Mouse (Mus musculus) thymus, postnatal 4 days (tissue): ENCODE measurements around the gene Gm37419.

Experiments
- DNase-seq: peaks from one replicate; pipeline ENCODE4 v3.0.0; 2021

The Gm37419 gene

DNA sequence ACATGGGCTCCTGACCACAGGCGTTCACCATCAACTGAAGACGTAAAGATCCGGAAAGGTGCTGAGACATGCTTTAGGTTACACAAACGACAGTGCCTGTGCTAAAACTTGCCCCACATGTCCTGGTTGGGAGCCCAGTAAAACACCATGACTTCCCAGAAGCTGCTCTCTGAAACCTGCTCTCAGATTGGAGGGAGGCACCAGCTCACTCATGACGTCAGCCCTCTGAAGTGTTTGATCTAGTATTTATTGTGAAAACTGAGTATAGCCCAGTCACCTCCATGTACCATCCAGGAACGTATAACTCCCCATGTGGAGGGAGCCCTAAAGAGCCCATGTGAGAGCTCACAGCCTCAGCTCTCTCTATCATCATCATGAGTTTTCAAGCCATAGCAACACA lies 9.6 kb downstream of the Gm37419 start:
- no peak for DNase-seq

DNA sequence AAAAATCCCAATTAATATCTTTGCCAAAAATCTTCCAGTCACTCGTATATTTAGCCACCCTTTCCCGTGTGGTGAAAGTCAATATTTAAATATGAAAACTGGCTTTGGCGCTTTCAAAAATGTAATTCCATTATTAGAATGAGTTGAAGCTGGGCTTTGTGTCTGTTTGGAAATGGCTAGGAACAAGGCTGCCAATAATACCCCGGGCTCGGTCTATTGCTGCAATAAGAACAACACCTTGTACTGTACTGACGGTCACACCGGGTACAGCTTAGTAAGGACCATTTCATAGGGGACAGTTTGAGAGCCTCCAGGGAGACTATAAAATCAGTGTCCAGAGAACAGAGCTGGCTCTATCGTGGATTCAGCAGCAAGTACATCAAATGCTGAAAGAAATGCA lies 17.6 kb downstream of the Gm37419 start:
- DNase-seq: no peak

DNA sequence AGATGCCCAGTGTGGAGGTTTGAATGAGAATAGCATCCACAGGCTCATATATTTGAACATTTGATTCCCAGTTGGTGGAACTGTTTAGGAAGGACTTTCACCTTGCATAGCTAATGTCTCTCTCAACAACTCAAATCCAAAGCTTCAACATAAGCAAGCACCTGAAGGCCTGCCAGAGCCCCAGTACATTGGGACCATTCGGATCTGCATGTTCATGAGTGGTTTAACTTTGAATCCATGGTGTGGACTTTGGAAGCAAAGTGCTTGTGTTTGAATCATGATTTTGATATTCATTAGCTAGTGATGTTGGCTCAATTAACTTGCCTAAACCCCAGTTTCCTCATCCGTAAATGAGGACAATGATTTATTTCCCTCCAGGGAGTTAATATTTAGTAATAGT lies 21.6 kb downstream of the Gm37419 start:
- no peak for DNase-seq

DNA sequence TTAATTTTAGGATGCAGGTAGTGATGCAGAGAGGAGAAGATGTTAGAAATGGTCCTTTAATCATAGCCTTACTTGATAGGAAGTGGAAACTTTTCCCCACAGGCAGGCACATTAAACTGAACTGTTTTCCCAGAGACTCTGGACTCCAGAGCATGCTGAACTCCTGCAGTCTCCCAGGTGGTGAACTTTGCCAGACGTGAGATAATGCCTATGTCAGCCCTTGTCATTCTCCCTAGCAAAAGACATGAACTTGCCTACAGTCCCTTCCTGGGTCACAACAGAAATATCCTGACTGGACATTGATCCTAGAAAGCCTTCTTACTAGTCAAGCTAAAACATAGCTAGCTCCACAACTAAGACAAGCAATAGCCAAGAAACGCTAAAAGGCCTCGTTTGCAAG lies 23.0 kb downstream of the Gm37419 start:
- DNase-seq: no peak

DNA sequence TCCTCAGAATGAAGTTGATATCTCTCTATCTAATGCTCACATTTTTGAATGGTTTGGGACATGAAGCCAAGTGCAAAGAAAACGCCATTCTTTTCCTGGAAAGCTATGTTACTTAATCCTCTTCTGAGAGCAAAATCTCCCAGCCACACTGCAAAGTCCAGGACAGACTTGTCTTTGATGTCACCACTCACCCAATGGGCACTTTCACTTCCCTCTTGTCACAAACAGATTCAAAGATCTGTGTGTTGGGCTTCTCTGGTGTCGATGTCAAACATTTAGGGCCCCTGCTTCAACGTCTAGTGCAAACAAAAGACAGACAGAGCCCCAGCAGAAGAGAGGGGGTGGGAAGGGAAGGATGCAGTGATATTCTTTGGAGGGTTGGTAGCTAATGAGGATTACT lies 23.8 kb downstream of the Gm37419 start:
- no peak for DNase-seq

DNA sequence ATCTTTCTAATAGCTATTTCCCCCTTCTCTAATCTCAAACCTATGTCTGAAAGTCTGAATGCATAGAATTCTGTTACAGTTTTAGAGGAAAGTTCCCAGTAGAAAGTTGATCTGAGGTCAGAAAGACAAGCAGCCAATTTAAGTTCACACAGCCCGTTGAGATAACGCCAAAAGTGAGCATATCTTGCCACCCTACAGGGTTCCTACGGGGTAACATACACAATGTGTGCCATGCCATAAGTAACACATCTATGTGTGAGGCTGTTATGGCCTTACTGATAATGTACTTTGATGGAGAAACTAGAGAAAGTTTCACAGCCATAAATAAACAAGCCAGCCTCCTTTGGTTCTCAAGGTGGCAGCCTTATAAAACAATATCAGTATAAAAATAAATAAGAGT lies 26.1 kb downstream of the Gm37419 start:
- DNase-seq: no peak

DNA sequence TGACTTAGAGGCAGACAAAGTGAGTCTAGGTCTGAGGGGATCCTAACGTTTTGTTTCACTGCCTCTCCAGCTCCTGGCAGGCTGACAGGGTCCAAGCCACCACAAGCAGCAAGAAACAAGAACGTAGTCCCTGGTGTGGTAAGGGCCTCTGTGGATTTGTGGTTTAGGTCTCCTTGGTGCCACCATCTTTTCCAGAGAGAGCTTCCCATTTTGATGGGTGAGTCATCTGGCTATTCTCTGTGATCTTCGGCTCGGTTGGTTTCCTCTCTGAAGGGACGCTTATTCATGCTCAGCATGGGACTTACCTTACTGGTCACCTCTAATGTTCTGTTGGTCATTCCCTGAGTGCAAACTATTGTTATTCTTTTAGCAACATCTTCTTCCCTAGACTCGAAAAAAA lies 28.0 kb downstream of the Gm37419 start:
- DNase-seq: no peak

DNA sequence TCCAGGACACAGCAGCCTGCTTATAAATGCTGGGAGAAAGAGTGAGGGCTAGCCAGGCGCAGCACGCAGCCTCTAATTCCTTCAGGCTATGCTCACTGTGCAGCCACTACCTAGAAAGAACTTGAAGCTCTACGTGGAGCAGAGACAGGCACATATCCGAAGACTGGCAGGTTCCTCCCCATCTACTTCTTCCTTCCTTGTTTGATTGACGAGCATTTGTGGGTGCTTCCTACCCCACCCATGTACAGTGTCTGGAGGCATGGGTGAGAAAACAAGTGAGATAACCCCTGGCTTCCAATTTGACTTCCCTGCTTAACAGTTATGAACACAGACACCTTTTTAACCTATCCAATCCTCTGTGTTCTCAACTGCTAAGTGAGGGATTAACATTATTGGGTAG lies 28.5 kb downstream of the Gm37419 start:
- DNase-seq: no peak

DNA sequence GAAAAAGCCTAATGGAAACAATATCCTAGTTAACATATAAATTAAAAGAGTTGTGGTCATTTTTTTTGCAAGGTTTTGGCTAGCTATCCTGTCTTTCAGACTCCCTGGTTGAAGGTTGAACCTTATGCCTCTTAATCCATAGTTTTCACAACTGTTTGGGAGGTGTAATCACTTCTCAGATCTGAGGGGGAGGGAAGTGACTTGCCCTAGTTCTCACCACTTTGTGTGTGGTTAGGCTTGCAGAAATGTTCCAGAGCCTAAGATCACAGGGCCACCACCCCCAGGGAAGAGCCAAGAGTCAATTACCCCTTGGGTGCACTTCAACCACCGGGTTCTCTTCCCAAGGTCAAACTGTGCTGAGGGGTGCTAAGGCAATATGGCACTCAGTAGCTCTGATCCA lies 33.4 kb downstream of the Gm37419 start:
- DNase-seq: peak; percentile 38

DNA sequence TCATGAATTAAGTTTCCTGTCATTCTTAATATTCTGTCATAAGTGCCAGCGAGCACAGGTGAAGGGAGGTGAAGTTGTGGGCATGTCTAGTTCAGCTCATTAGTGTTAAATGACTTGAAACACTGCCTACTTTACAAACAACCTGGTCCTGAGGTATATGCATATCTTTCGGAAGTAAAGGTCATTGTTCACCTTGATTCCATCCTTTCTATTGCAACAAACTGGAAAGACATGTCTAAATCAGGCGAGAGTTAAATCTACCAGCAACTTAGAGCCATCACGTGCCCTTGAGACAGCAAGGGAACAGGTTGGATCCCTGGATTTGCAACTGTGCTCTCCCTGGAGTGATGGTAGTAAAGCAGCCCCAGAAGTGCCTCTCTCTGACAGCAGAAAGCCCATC lies 34.3 kb downstream of the Gm37419 start:
- DNase-seq: no peak

DNA sequence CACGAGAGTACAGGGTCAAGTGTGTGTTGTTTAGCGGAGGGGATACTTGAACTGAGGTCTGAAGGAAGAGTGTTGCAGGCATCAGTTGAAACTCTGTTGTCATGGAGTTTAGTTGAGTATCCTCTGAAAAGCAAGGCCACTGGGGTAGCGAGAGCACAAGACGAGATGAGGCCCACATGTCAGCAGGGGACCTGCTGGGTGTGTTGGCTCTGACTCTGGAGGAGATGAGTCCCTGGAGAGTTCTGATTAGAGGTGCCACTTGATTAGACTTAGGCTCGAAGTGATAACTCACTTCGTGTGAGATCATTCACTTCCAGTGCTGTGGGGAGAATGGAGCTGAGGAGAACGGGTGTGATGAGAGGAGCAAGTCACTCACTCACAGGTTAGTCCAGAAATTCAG lies 37.2 kb downstream of the Gm37419 start:
- no peak for DNase-seq

DNA sequence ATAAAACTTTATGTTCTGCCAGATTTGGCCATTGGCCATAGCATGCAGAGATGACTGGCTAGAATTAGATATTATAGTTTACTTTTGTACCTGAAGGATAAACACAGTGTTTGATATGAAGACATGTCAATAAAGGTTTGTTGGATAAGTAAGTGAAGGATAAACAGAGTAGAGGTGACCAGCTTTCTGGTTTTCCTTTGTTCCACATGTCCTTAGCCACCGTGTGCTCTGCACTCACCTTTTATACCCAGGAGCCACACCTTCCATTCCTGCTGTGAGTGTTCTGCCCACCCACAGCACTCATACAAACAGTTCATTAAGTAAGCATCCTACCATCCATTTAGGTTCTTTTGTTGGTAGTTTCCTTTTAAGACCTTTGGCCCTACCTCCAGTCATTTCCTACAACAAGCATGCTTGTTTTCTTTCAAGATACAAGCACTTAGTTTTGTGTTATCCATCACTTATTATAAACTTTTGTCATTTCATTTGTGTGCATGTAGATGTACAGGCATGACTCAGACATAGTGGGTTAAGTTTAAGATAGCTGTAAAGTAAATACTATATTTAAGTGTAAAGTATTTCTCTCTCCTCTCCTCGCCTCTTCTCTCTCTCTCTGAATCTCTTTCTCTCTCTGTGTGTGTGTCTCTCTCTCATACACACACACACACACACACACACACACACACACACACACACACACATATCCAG lies 41.8 kb downstream of the Gm37419 start:
- no peak for DNase-seq

DNA sequence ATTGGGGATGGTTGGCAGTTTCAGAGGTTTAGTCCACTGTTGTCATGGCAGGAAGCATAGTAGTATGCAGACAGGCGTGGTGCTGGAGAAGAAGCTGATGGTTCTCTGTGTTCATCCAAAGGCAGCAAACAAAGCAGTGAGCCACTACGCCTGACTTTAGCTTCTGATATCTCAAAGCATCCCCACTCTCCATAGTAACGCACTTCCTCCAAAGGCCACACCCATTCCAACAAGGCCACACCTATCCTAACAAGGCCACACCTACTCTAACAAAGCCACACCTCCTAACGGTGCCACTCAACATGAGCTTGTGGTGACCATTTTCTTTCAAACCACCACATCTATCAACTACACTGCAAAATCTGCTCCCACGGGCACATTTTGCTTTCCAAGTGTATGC lies 45.0 kb downstream of the Gm37419 start:
- DNase-seq: no peak

DNA sequence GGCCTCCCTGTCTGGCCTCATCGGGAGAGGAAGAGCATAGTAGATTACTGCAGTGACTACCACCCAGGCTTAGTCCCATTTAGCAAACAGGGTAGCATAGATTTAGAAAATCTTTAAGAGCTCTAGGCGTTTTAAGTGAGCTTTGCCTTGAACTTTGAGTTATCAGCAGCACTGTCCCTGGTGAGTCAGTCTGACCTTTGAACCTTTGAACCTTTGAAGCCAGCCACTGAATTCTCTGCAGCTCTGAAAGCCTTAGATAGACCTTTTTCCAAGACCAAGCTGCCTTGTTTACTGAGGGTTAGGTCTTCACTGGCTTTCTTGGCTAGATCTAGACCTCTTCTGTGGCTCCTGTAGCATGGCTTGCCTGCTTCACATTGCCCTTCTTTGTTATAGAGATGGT lies 46.2 kb downstream of the Gm37419 start:
- DNase-seq: no peak

DNA sequence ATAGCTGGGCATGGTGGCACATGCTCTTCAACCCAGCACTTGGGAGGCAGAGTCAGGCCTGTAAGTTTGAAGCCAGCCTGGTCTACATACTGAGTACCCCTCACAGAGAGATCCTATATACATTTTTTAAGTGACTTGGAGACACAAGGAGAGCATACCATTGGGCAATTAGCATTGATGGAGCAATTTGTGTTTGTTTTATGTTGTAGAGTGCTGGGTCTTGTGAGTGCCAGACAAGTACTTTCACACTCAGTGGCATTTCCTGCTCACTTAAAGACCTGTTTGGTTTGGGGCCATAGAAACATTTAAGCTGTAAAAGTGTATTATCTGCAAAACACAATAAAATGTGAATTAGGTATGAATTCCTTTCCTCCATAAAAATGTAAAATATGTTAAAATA lies 47.5 kb downstream of the Gm37419 start:
- no peak for DNase-seq

DNA sequence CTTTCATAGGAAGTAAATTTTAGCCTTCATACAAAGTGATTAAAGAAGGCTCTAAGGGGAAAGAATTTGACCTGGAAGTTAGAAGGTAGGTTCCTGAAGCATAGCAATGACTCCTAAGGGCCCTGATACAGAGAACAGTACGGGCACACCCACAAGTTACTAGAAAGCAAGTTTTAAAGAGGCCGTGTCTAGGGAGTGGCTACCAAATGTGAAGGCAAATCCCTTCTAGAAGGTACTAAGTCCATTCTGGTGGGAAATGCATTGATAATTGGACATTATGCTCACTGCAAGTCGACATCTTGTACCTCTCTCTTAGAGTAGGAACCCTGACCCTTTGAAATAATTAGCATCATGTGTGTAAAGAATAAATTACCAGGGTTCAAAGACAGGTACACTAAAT lies 48.1 kb downstream of the Gm37419 start:
- no peak for DNase-seq
